Mouse (Mus musculus): ENCODE data around the gene AC124108.1. TPM values are rescaled to one million over a fixed set of nuclear protein-coding genes. Genes with fewer than 3 reads are reported as not detected.
"Not testable (repeated sequence)": the region's sequence is repeated elsewhere in the genome, so short reads cannot be mapped to it uniquely, and the experiment has no call there.

The AC124108.1 gene
- polyA plus RNA-seq, 1 experiment from 2014 or later, result not detected

- Histone ChIP-seq H3K36me3 (ENCODE audit: control insufficient read depth, insufficient read depth) (no peaks in the 10 kb centered on the region), H3K27me3 (replicated peaks; ENCODE audit: control insufficient read depth, insufficient read depth, low read length) (peaks cover 10% of the 10 kb centered on the region; the same call in 1 of the 2 replicates), H3K27ac (ENCODE audit: low read depth, low read length) (no peak overlapping the region), H3K4me1 (replicated peaks; ENCODE audit: control insufficient read depth, insufficient read depth, low read length) (peaks cover 3% of the 10 kb centered on the region; the same call in 1 of the 2 replicates), H3K4me2 (replicated peaks; ENCODE audit: low read depth) (no peak overlapping the region), H3K9me3 (ENCODE audit: control insufficient read depth) (no peaks in the 10 kb centered on the region), H3K9ac (ENCODE audit: low read depth, low read length) (no peak overlapping the region), H3K4me3 (ENCODE audit: low read depth, low read length) (no peak overlapping the region)
- no peak for ATAC-seq
- no peak for TF ChIP-seq CTCF (IDR thresholded peaks at IDR 0.05; ENCODE audit: low read depth)
- WGBS, result 70% methylated on average over 4 of the region's 4 CpGs
Measured at GRCm38 (mm10) chr1:132159681-132160080, 31.6 kb upstream of the AC124108.1 start.

DNA sequence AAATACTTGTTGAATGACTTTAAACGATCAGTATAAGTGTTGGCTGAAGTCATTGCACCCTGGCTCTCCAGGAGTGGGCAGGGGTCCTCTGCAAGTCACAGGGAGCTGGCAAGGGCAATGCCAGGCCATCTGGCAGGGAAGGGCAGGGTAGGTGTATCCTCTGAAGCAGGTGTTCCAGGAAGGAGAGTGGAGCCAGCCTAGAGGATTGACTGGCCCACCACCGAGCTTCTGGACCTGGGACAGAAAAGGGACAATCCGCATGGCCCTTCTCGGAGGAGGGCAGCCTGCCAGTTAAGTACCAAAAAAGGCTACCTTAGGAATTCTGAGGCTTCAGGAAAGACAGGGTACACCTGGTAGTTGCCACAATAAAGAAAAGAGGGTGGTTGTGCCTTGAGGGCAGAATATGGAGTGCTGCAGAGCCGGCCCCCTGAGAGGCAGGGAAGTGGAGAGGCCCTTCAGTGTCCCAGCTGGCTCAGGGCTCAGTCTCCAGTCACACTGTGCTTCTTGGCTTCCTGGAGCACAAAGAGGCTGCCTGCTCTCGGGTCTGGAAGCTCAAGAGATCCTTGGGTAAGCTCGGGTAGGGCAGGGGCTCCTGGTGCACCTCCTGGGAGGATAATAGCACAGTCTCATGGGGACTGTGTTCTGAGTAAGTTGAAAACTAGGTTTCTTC, 29.9 kb upstream of the AC124108.1 start:
- TF ChIP-seq CTCF (IDR thresholded peaks at IDR 0.05; ENCODE audit: low read depth), result no peak
- Histone ChIP-seq H3K9ac (ENCODE audit: low read depth, low read length) (no peak overlapping the region), H3K4me1 (replicated peaks; ENCODE audit: control insufficient read depth, insufficient read depth, low read length) (peaks cover 3% of the 10 kb centered on the region; the same call in 1 of the 2 replicates), H3K9me3 (ENCODE audit: control insufficient read depth) (no peaks in the 10 kb centered on the region), H3K4me2 (replicated peaks; ENCODE audit: low read depth) (no peak overlapping the region), H3K27me3 (replicated peaks; ENCODE audit: control insufficient read depth, insufficient read depth, low read length) (peaks cover 11% of the 10 kb centered on the region; the same call in 1 of the 2 replicates), H3K36me3 (ENCODE audit: control insufficient read depth, insufficient read depth) (no peaks in the 10 kb centered on the region), H3K27ac (ENCODE audit: low read depth, low read length) (no peak overlapping the region), H3K4me3 (ENCODE audit: low read depth, low read length) (no peak overlapping the region)
- 72% methylated on average over 7 of the region's 7 CpGs for WGBS
- no peak for ATAC-seq

- H3K27me3 ChIP-seq (replicated peaks; ENCODE audit: control insufficient read depth, insufficient read depth, low read length), result peaks cover 11% of the 10 kb centered on the region; the same call in 1 of the 2 replicates
- WGBS, result 50% methylated on average over 9 of the region's 9 CpGs
- H3K4me2 ChIP-seq (replicated peaks; ENCODE audit: low read depth); H3K27ac ChIP-seq (ENCODE audit: low read depth, low read length); H3K9ac ChIP-seq (ENCODE audit: low read depth, low read length); ATAC-seq; H3K4me1 ChIP-seq (replicated peaks; ENCODE audit: control insufficient read depth, insufficient read depth, low read length); H3K9me3 ChIP-seq (ENCODE audit: control insufficient read depth); H3K4me3 ChIP-seq (ENCODE audit: low read depth, low read length); H3K36me3 ChIP-seq (ENCODE audit: control insufficient read depth, insufficient read depth): not testable (repeated sequence)
- TF ChIP-seq CTCF (IDR thresholded peaks at IDR 0.05; ENCODE audit: low read depth), result peak; percentile 48
Measured at GRCm38 (mm10) chr1:132162618-132163017, 28.6 kb upstream of the AC124108.1 start.

- Histone ChIP-seq H3K4me1 (replicated peaks; ENCODE audit: control insufficient read depth, insufficient read depth, low read length) (no peaks in the 10 kb centered on the region; the same call in 1 of the 2 replicates), H3K9ac (ENCODE audit: low read depth, low read length) (no peak overlapping the region), H3K27ac (ENCODE audit: low read depth, low read length) (no peak overlapping the region), H3K9me3 (ENCODE audit: control insufficient read depth) (no peaks in the 10 kb centered on the region), H3K4me3 (ENCODE audit: low read depth, low read length) (no peak overlapping the region), H3K27me3 (replicated peaks; ENCODE audit: control insufficient read depth, insufficient read depth, low read length) (0 out of 2 replicates have a peak, but pooled peaks cover 5% of the 10 kb centered on the region), H3K4me2 (replicated peaks; ENCODE audit: low read depth) (no peak overlapping the region), H3K36me3 (ENCODE audit: control insufficient read depth, insufficient read depth) (no peaks in the 10 kb centered on the region)
- no peak for ATAC-seq
- no peak for TF ChIP-seq CTCF (IDR thresholded peaks at IDR 0.05; ENCODE audit: low read depth)
- 37% methylated on average over 13 of the region's 13 CpGs for WGBS
Measured at GRCm38 (mm10) chr1:132164780-132165518, 26.3 kb upstream of the AC124108.1 start.

- H3K4me3 ChIP-seq (ENCODE audit: low read depth, low read length), result no peak overlapping the region
- H3K27me3 ChIP-seq (replicated peaks; ENCODE audit: control insufficient read depth, insufficient read depth, low read length), result 0 out of 2 replicates have a peak, but pooled peaks cover 5% of the 10 kb centered on the region
- no peak overlapping the region for H3K4me2 ChIP-seq (replicated peaks; ENCODE audit: low read depth)
- H3K9me3 ChIP-seq (ENCODE audit: control insufficient read depth), result no peaks in the 10 kb centered on the region
- no peaks in the 10 kb centered on the region for H3K36me3 ChIP-seq (ENCODE audit: control insufficient read depth, insufficient read depth)
- TF ChIP-seq CTCF (IDR thresholded peaks at IDR 0.05; ENCODE audit: low read depth), result peak; percentile 58
- H3K27ac ChIP-seq (ENCODE audit: low read depth, low read length), result no peak overlapping the region
- no peak for ATAC-seq
- H3K4me1 ChIP-seq (replicated peaks; ENCODE audit: control insufficient read depth, insufficient read depth, low read length), result no peaks in the 10 kb centered on the region; the same call in 1 of the 2 replicates
- 66% methylated on average over 3 of the region's 3 CpGs for WGBS
- H3K9ac ChIP-seq (ENCODE audit: low read depth, low read length), result no peak overlapping the region
Measured at GRCm38 (mm10) chr1:132165859-132166258, 25.4 kb upstream of the AC124108.1 start.

GRCm38 (mm10) chr1:132168115-132168767, 23.0 kb upstream of the AC124108.1 start:
- H3K27ac ChIP-seq (ENCODE audit: low read depth, low read length), result no peak overlapping the region
- peak overlapping the region; percentile 55 for H3K4me2 ChIP-seq (replicated peaks; ENCODE audit: low read depth)

More at GRCm38 (mm10) chr1:132168115-132168767, 23.0 kb upstream of the AC124108.1 start:
- TF ChIP-seq CTCF (IDR thresholded peaks at IDR 0.05; ENCODE audit: low read depth), result no peak
- Histone ChIP-seq H3K27me3 (replicated peaks; ENCODE audit: control insufficient read depth, insufficient read depth, low read length) (0 out of 2 replicates have a peak, but pooled peaks cover 3% of the 10 kb centered on the region), H3K9me3 (ENCODE audit: control insufficient read depth) (no peaks in the 10 kb centered on the region), H3K9ac (ENCODE audit: low read depth, low read length) (no peak overlapping the region), H3K4me3 (ENCODE audit: low read depth, low read length) (no peak overlapping the region), H3K4me1 (replicated peaks; ENCODE audit: control insufficient read depth, insufficient read depth, low read length) (no peaks in the 10 kb centered on the region; the same call in 1 of the 2 replicates), H3K36me3 (ENCODE audit: control insufficient read depth, insufficient read depth) (no peaks in the 10 kb centered on the region)
- ATAC-seq, result no peak
- 7% methylated on average over 12 of the region's 12 CpGs for WGBS

Data from intestine, postnatal 0 days (tissue).